ENCODE assay signal across 17 mouse cellular contexts in genomic region chr10:8878381-8878780, GRCm38 (mm10). TPM values are rescaled to one million over a fixed set of nuclear protein-coding genes. Genes with fewer than 3 reads are reported as not detected.
DNase-seq lines count a peak whose midpoint lies in the region; ATAC-seq and TF ChIP-seq lines count a peak whose summit lies in the region.
"Had no signal": no experiment of that assay in that cellular context is flagged by ENCODE, and none has a peak within 500 bp of the region (broad histone marks: within the 10 kb centered on the region; RNA-seq: fewer than 3 reads in every experiment).

No protein-coding gene starts in this region.

- H3K27ac ChIP-seq in heart, embryonic 14.5 days (replicated peaks in 1 of 2; ENCODE audit: control insufficient read depth in 1 of 2, insufficient read depth in 1 of 2, low read depth in 2 of 2, low read length in 2 of 2): no peak overlapping the region
- no peak overlapping the region; the same call in 1 of the 2 replicates for H3K27ac ChIP-seq in testis, adult 2 months (ENCODE audit: control insufficient read depth, insufficient read depth, low read depth, low read length)
- H3K27ac ChIP-seq in liver, embryonic 12.5 days: no peak overlapping the region
- no peak overlapping the region for H3K27ac ChIP-seq in stomach, postnatal 0 days (replicated peaks)
- H3K27ac ChIP-seq in forebrain, embryonic 16.5 days (ENCODE audit: low read length): no peak overlapping the region
- H3K27ac ChIP-seq: forebrain, embryonic 15.5 days; limb, embryonic 13.5 days had no signal

- no peaks in the 10 kb centered on the region for H3K9me3 ChIP-seq in heart, embryonic 14.5 days (ENCODE audit: control insufficient read depth, low read length)
- no peaks in the 10 kb centered on the region for H3K9me3 ChIP-seq in liver, embryonic 12.5 days (replicated peaks)
- H3K9me3 ChIP-seq in stomach, postnatal 0 days (ENCODE audit: control insufficient read depth, low read length): no peaks in the 10 kb centered on the region
- H3K9me3 ChIP-seq in forebrain, embryonic 16.5 days (ENCODE audit: control insufficient read depth, low read length): no peaks in the 10 kb centered on the region
- H3K9me3 ChIP-seq: forebrain, embryonic 15.5 days; limb, embryonic 13.5 days; megakaryocyte, embryonic 14.5 days had no signal

- no peak for DNase-seq in heart, postnatal 14 days
- no peak for DNase-seq in testis, postnatal 10 days (ENCODE audit: low spot score)
- DNase-seq in stomach, postnatal 0 days (ENCODE audit: low spot score): no peak
- DNase-seq in left cerebral cortex, adult 8-10 months (ENCODE audit: low spot score in 2 of 2): no peak
- DNase-seq: cerebellum, adult 11-12 months; gastrocnemius, postnatal 10 days; kidney, postnatal 36 days; layer of hippocampus, postnatal 36 days; right cerebral cortex, adult 18-20 months had no signal

- no peaks in the 10 kb centered on the region for H3K36me3 ChIP-seq in heart, embryonic 14.5 days (ENCODE audit: control insufficient read depth, insufficient read depth, low read length)
- H3K36me3 ChIP-seq in testis, adult 2 months (ENCODE audit: control insufficient read depth, insufficient read depth, low read length): no peaks in the 10 kb centered on the region
- no peaks in the 10 kb centered on the region for H3K36me3 ChIP-seq in liver, embryonic 12.5 days
- H3K36me3 ChIP-seq in stomach, postnatal 0 days (ENCODE audit: control insufficient read depth, insufficient read depth, low read length): no peaks in the 10 kb centered on the region
- no peaks in the 10 kb centered on the region for H3K36me3 ChIP-seq in forebrain, embryonic 16.5 days (ENCODE audit: control insufficient read depth, insufficient read depth)
- H3K36me3 ChIP-seq: forebrain, embryonic 15.5 days had no signal

- peak overlapping the region; percentile 25 for H3K4me2 ChIP-seq in heart, embryonic 14.5 days (ENCODE audit: low read length)
- H3K4me2 ChIP-seq in liver, embryonic 12.5 days: peak overlapping the region; percentile 48
- H3K4me2 ChIP-seq in stomach, postnatal 0 days (replicated peaks; ENCODE audit: low read depth): peak overlapping the region; percentile 25; the same call in 1 of the 2 replicates
- no peak overlapping the region for H3K4me2 ChIP-seq in forebrain, embryonic 16.5 days (ENCODE audit: low read length)
- H3K4me2 ChIP-seq: forebrain, embryonic 15.5 days; limb, embryonic 13.5 days had no signal

- no peak for TF ChIP-seq CTCF in testis, adult 2 months (IDR thresholded peaks at IDR 0.05; ENCODE audit: control insufficient read depth, insufficient read depth, insufficient replicate concordance, low read depth, low read length)
- TF ChIP-seq CTCF in stomach, postnatal 0 days (IDR thresholded peaks at IDR 0.05; ENCODE audit: low read depth): no peak

- H3K4me1 ChIP-seq in heart, embryonic 14.5 days (ENCODE audit: control insufficient read depth in 2 of 2, insufficient read depth in 2 of 2, low read length in 2 of 2): peaks cover 0 to 11% of the 10 kb centered on the region in 2 experiments; a peak in 2 of 4 replicates
- peaks cover 6% of the 10 kb centered on the region for H3K4me1 ChIP-seq in testis, adult 2 months (ENCODE audit: control insufficient read depth, insufficient read depth, low read length)
- H3K4me1 ChIP-seq in liver, embryonic 12.5 days: peaks cover 27% of the 10 kb centered on the region; the same call in 1 of the 2 replicates
- H3K4me1 ChIP-seq in stomach, postnatal 0 days (replicated peaks; ENCODE audit: control insufficient read depth, insufficient read depth): no peaks in the 10 kb centered on the region
- H3K4me1 ChIP-seq in forebrain, embryonic 16.5 days (replicated peaks; ENCODE audit: control insufficient read depth, insufficient read depth, low read length): no peaks in the 10 kb centered on the region
- H3K4me1 ChIP-seq: forebrain, embryonic 15.5 days had no signal

- no peak for TF ChIP-seq POLR2A in testis, adult 2 months (IDR thresholded peaks at IDR 0.05; ENCODE audit: control insufficient read depth, low read depth, low read length)

- H3K9ac ChIP-seq in heart, embryonic 14.5 days (ENCODE audit: low read length): no peak overlapping the region; the same call in 1 of the 2 replicates
- no peak overlapping the region for H3K9ac ChIP-seq in liver, embryonic 12.5 days
- H3K9ac ChIP-seq in stomach, postnatal 0 days (ENCODE audit: low read length): no peak overlapping the region
- H3K9ac ChIP-seq in forebrain, embryonic 16.5 days (replicated peaks; ENCODE audit: low read depth, low read length): no peak overlapping the region
- H3K9ac ChIP-seq: forebrain, embryonic 15.5 days; limb, embryonic 13.5 days had no signal

- no peaks in the 10 kb centered on the region for H3K27me3 ChIP-seq in heart, embryonic 14.5 days (ENCODE audit: control insufficient read depth, insufficient read depth, low read length)
- no peaks in the 10 kb centered on the region for H3K27me3 ChIP-seq in testis, adult 2 months (ENCODE audit: control insufficient read depth, insufficient read depth, low read length)
- H3K27me3 ChIP-seq in liver, embryonic 12.5 days (replicated peaks): no peaks in the 10 kb centered on the region
- H3K27me3 ChIP-seq in stomach, postnatal 0 days (ENCODE audit: control insufficient read depth, insufficient read depth, low read length): no peaks in the 10 kb centered on the region
- no peaks in the 10 kb centered on the region for H3K27me3 ChIP-seq in forebrain, embryonic 16.5 days (replicated peaks; ENCODE audit: control insufficient read depth, insufficient read depth, low read length)
- H3K27me3 ChIP-seq: forebrain, embryonic 15.5 days; limb, embryonic 13.5 days had no signal

- no peak for ATAC-seq in heart, embryonic 14.5 days (ENCODE audit: insufficient number of reproducible peaks, insufficient read depth, low FRiP score, low read depth)
- ATAC-seq in liver, embryonic 12.5 days: no peak
- ATAC-seq in stomach, postnatal 0 days (ENCODE audit: low FRiP score, low TSS enrichment): no peak
- no peak for ATAC-seq in forebrain, embryonic 16.5 days
- ATAC-seq: forebrain, embryonic 15.5 days; inflammation-experienced regulatory T-cells, adult 6 months had no signal

- no peak for TF ChIP-seq EP300 in stomach, postnatal 0 days (optimal IDR thresholded peaks at IDR 0.05)

- no peak overlapping the region for H3K4me3 ChIP-seq in heart, embryonic 14.5 days (ENCODE audit: control insufficient read depth in 1 of 2, insufficient read depth in 1 of 2, low read depth in 1 of 2, low read length in 2 of 2)
- H3K4me3 ChIP-seq in testis, adult 2 months (ENCODE audit: control insufficient read depth, low read depth, low read length): peak overlapping the region; percentile 85
- H3K4me3 ChIP-seq in liver, embryonic 12.5 days: peak overlapping the region; percentile 9; the same call in 1 of the 2 replicates
- H3K4me3 ChIP-seq in stomach, postnatal 0 days (ENCODE audit: low read depth, low read length): no peak overlapping the region
- H3K4me3 ChIP-seq in forebrain, embryonic 16.5 days (replicated peaks; ENCODE audit: low read length): no peak overlapping the region
- H3K4me3 ChIP-seq: forebrain, embryonic 15.5 days; limb, embryonic 13.5 days; megakaryocyte, embryonic 14.5 days had no signal

- intact Hi-C loops in heart, postnatal 14 days (cut with DNase I): no loop called here

- WGBS in heart, embryonic 14.5 days: 72% methylated on average over 13 of the region's 13 CpGs
- 59% methylated on average over 13 of the region's 13 CpGs for WGBS in liver, embryonic 12.5 days (ENCODE audit: insufficient replicate concordance)
- 75% methylated on average over 13 of the region's 13 CpGs for WGBS in stomach, postnatal 0 days
- WGBS in forebrain, embryonic 16.5 days: 73% methylated on average over 13 of the region's 13 CpGs

RNA-seq across cellular contexts. Expression of gene Sash1, which starts 7.5 kb away (rescaled TPM):
- 4.4 and 5.0 TPM in 2 replicates for polyA plus RNA-seq in heart, embryonic 14.5 days (2014; fragmentation: Nextera tagmentation; extraction: Ambion mirVana)
- total RNA-seq in heart, postnatal 14 days (2021): 10 to 100 TPM; 38.4 to 39.8 TPM
- 2.7 and 2.8 TPM in 2 replicates for polyA plus RNA-seq in testis, adult 2 months (2012; rRNA removed)
- 1.1 and 1.2 TPM in 2 replicates for polyA plus RNA-seq in liver, embryonic 12.5 days (2016; fragmentation: Nextera tagmentation; extraction: Ambion mirVana)
- 2.8 and 3.8 TPM in 2 replicates for polyA plus RNA-seq in stomach, postnatal 0 days (2015; fragmentation: Nextera tagmentation; extraction: Ambion mirVana)
- 10 to 100 TPM; 55.2 to 62.5 (median 57.8) TPM for total RNA-seq in left cerebral cortex, adult 8-10 months (2022)
- 1.3 TPM in 2 replicates for polyA plus RNA-seq in forebrain, embryonic 16.5 days (2015; fragmentation: Nextera tagmentation; extraction: Ambion mirVana)

Comparison
In these comparisons a context has a peak if more than half of its experiments do, and no peak if none do; other contexts are left out.
1. H3K4me3 ChIP-seq: peak in testis, adult 2 months (single experiment) and liver, embryonic 12.5 days (single experiment); none in heart, embryonic 14.5 days (0 of 2), stomach, postnatal 0 days (single experiment) and forebrain, embryonic 16.5 days (single experiment).